19 mouse cellular contexts compared by ENCODE assay signal in genomic region chr2:17396235-17396634, GRCm38 (mm10).
"Had no signal": no experiment of that assay in that cellular context is flagged by ENCODE, and none has a peak within 500 bp of the region (broad histone marks: within the 10 kb centered on the region; RNA-seq: fewer than 3 reads in every experiment).

No protein-coding gene starts in this region.

- H3K27me3 ChIP-seq: kidney, embryonic 15.5 days; liver, embryonic 13.5 days; midbrain, embryonic 12.5 days; midbrain, embryonic 15.5 days; neural tube, embryonic 12.5 days; neural tube, embryonic 15.5 days had no signal

- H3K4me1 ChIP-seq: kidney, embryonic 15.5 days; liver, embryonic 13.5 days; midbrain, embryonic 12.5 days; midbrain, embryonic 15.5 days; neural tube, embryonic 12.5 days; neural tube, embryonic 15.5 days had no signal

- DNase-seq: kidney, adult 8-10 months; kidney, postnatal 10 days; kidney, postnatal 36 days; layer of hippocampus, postnatal 36 days; liver, embryonic 13.5 days; lung, adult 2 months; lung, postnatal 14 days; lung, postnatal 4 days; retina, postnatal 1 day; right cerebral cortex, postnatal 25 days; thymus, adult 2 months; thymus, postnatal 14 days; thymus, postnatal 4 days had no signal

- H3K9me3 ChIP-seq: kidney, embryonic 15.5 days; liver, embryonic 13.5 days; midbrain, embryonic 12.5 days; midbrain, embryonic 15.5 days; neural tube, embryonic 12.5 days; neural tube, embryonic 15.5 days had no signal

- H3K27ac ChIP-seq: kidney, embryonic 15.5 days; left cerebral cortex, adult 2 months; liver, embryonic 13.5 days; midbrain, embryonic 12.5 days; midbrain, embryonic 15.5 days; neural tube, embryonic 12.5 days; neural tube, embryonic 15.5 days had no signal

- H3K9ac ChIP-seq: kidney, embryonic 15.5 days; liver, embryonic 13.5 days; midbrain, embryonic 12.5 days; midbrain, embryonic 15.5 days; neural tube, embryonic 12.5 days; neural tube, embryonic 15.5 days had no signal

- H3K36me3 ChIP-seq: kidney, embryonic 15.5 days; liver, embryonic 13.5 days; midbrain, embryonic 12.5 days; midbrain, embryonic 15.5 days; neural tube, embryonic 12.5 days; neural tube, embryonic 15.5 days had no signal

- ATAC-seq: midbrain, embryonic 15.5 days had no signal

- H3K4me3 ChIP-seq: kidney, embryonic 15.5 days; left cerebral cortex, adult 2 months; liver, embryonic 13.5 days; midbrain, embryonic 12.5 days; midbrain, embryonic 15.5 days; neural tube, embryonic 12.5 days; neural tube, embryonic 15.5 days had no signal
